Mouse (Mus musculus): ENCODE results near the gene Iqch. TPM values are rescaled to one million over a fixed set of nuclear protein-coding genes. Genes with fewer than 3 reads are reported as not detected.

Iqch gene
- polyA plus RNA-seq, 1 experiment: not detected

DNA sequence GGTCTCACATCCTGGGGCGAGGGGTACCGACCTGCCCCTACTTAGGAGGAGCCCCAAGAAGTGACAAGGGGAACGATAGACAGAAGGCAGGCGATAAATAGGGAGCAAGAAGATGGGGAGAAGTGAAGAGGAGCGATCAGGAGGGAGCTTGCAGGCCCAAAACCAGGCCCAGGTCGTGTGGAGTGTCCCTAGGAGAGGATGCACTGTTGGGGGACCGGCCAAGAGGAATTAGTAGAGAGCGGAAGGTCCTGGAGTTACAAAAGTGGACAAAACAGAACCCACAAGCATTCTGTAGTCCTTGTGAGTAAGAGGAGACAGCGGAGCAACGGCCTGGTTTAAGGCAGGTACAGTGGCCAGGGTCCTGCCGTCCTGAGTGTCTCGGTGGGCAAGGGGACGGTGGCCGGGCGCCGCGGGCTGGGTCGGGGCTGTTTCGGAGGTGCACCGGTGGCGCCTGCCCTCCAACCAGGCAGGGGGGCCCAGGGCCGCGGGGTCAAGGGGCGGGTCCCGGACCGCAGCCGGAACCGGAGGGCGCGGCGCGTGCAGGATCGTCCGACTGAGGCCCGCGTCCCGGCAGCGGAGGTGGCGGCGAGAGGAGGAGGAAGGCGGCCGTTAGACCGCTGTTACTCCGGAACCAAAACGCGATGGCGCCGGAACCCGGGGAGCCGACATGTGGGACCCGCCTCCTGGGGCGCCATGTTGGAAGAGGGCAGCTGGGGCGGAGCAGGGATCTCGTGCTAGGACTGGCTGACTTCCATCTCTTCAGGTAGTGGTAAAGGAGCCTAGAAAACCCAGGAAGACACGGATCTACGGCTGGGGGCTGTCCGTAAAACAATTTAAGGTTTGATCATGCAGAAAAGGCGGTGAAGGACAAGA is 224.8 kb downstream of the Iqch start, which contains the start of gene Map2k5:
Gene Map2k5, minus strand, starts transcription at position 633 of the 873 bp plus-strand sequence.
- peaks cover 10% of the 10 kb centered on the region for H3K4me1 ChIP-seq (ENCODE audit: control insufficient read depth, insufficient read depth, low read length)

DNA sequence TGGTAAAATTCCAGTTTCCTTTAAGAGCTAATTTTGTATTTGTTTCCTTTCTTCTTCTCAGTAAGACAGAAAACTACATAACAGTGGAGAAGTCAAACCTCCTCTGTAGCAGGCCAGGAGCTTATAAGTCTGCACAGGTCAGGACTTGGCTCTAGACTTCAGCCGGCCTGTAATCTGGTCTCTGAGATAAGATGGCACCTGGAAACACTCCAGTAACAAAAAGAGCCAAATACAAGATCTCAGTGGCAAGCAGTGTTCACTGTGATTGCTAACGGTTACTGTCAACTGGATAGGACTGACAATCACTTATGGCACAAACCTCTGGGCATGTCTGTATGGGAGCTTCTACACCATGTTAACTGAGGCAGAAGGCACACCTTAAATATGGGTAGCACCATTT is 229.0 kb downstream of the Iqch start:
- TF ChIP-seq POLR2A (IDR thresholded peaks at IDR 0.05; ENCODE audit: borderline replicate concordance, insufficient read depth, low read length) (no peak), CTCF (IDR thresholded peaks at IDR 0.05; ENCODE audit: borderline replicate concordance, insufficient read depth, low read depth, low read length) (no peak)
- Histone ChIP-seq H3K4me1 (ENCODE audit: control insufficient read depth, insufficient read depth, low read length) (peaks cover 16% of the 10 kb centered on the region), H3K27ac (ENCODE audit: insufficient read depth, low read length) (0 out of 2 replicates have a peak overlapping the region, but pooled peaks have one; percentile 37), H3K27me3 (ENCODE audit: control insufficient read depth, insufficient read depth, low read length) (no peaks in the 10 kb centered on the region), H3K4me3 (replicated peaks; ENCODE audit: insufficient read depth, low read depth, low read length) (no peak overlapping the region)
- WGBS: 29% methylated on average over 2 of the region's 2 CpGs
- DNase-seq: peak in 1 of 2 experiments; percentile 28

More for the DNA sequence above, 224.8 kb downstream of the Iqch start, which contains the start of gene Map2k5:
- WGBS: 1% methylated on average over 58 of the region's 58 CpGs
- Histone ChIP-seq H3K4me3 (replicated peaks; ENCODE audit: insufficient read depth, low read depth, low read length) (peak within 1 kb of the TSS; percentile 91), H3K27me3 (ENCODE audit: control insufficient read depth, insufficient read depth, low read length) (no peaks in the 10 kb centered on the region), H3K27ac (ENCODE audit: insufficient read depth, low read length) (peak within 1 kb of the TSS; percentile 88)
- TF ChIP-seq POLR2A (IDR thresholded peaks at IDR 0.05; ENCODE audit: borderline replicate concordance, insufficient read depth, low read length) (peak; percentile 59; the same call in 1 of the 2 replicates), CTCF (IDR thresholded peaks at IDR 0.05; ENCODE audit: borderline replicate concordance, insufficient read depth, low read depth, low read length) (no peak)
- peak; percentile 94 to 96 for DNase-seq

DNA sequence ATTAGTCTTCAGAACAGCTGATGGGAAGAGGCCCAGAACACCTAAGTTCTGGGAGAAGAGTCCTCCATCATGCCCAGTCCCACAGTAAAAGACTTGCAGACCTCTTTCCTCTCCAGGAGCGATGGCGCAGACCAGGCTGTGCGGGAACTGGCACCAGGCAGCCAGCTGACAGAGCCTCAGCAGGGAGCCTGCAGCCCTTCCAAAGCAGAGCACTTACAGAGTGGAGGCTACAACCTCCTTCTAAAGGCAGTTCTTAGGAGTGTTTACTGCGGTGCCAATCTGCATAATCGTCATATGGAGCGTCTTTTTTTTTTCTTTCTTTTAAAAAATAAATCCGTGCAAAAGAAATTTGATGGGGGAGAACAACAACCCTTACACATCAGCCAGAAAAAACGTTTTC is 229.8 kb downstream of the Iqch start:
- DNase-seq: peak; percentile 63 to 70
- Histone ChIP-seq H3K27me3 (ENCODE audit: control insufficient read depth, insufficient read depth, low read length) (no peaks in the 10 kb centered on the region), H3K4me1 (ENCODE audit: control insufficient read depth, insufficient read depth, low read length) (peaks cover 16% of the 10 kb centered on the region), H3K4me3 (replicated peaks; ENCODE audit: insufficient read depth, low read depth, low read length) (no peak overlapping the region), H3K27ac (ENCODE audit: insufficient read depth, low read length) (no peak overlapping the region)
- WGBS: 13% methylated on average over 8 of the region's 8 CpGs
- TF ChIP-seq POLR2A (IDR thresholded peaks at IDR 0.05; ENCODE audit: borderline replicate concordance, insufficient read depth, low read length) (no peak), CTCF (IDR thresholded peaks at IDR 0.05; ENCODE audit: borderline replicate concordance, insufficient read depth, low read depth, low read length) (no peak)

Other genes starting within 250 kb of the Iqch start
- gene Map2k5, start 224.6 kb downstream of the Iqch start, polyA plus RNA-seq (2012; rRNA removed): 36.2 and 38.4 TPM in 2 replicates
- 49.0 and 57.7 TPM in 2 replicates for gene 2300009A05Rik, start 203.2 kb downstream of the Iqch start, polyA plus RNA-seq (2012; rRNA removed)
- gene Aagab, start 167 bp upstream of the Iqch start, polyA plus RNA-seq (2012; rRNA removed): 31.0 and 31.9 TPM in 2 replicates
- 19.9 and 28.2 TPM in 2 replicates for gene Smad3, start 155.5 kb upstream of the Iqch start, polyA plus RNA-seq (2012; rRNA removed)